Mouse (Mus musculus) kidney, postnatal 0 days (tissue): ENCODE data around the gene Ceacam9. TPM values are rescaled to one million over a fixed set of nuclear protein-coding genes. Genes with fewer than 3 reads are reported as not detected.
A peak's percentile ranks its signal among the peaks of the same experiment; 100 is the strongest.
"Not testable (repeated sequence)": the region's sequence is repeated elsewhere in the genome, so short reads cannot be mapped to it uniquely, and the experiment has no call there.

Experiments used
- ATAC-seq: fragments of 200-750 bp; cut with Nextera tagmentation; replicated peaks from 2 replicates; pipeline ENCODE4 v1.8.0; 2017; ENCODE audit warnings: low read depth, moderate number of reproducible peaks, moderate TSS enrichment, moderate library complexity; ENCODE audit not compliant: low FRiP score
- DNase-seq: peaks from one replicate; pipeline ENCODE4 v3.0.0-alpha.2; 2016; ENCODE audit warnings: low spot score
- H3K27ac ChIP-seq: fragments of 300-500 bp; sonication (generic); 2 replicates; pipeline ENCODE4 v1.5.1; 2014; ENCODE audit warnings: mild to moderate bottlenecking
- H3K27me3 ChIP-seq: fragments of 300-500 bp; sonication (generic); 2 replicates; pipeline ENCODE4 v1.6.1; 2014; ENCODE audit warnings: low read length, mixed read lengths; ENCODE audit not compliant: insufficient read depth
- H3K36me3 ChIP-seq: fragments of 300-500 bp; sonication (generic); 2 replicates; pipeline ENCODE4 v1.6.1; 2014; ENCODE audit warnings: low read length, mixed read lengths; ENCODE audit not compliant: insufficient read depth
- H3K4me1 ChIP-seq: fragments of 300-500 bp; sonication (generic); replicated peaks from 2 replicates; pipeline ENCODE4 v1.6.1; 2014; ENCODE audit warnings: antibody characterized with exemption, low read length, mixed read lengths; ENCODE audit not compliant: insufficient read depth
- H3K4me2 ChIP-seq: fragments of 300-500 bp; sonication (generic); 2 replicates; pipeline ENCODE4 v1.6.1; 2014; ENCODE audit warnings: mild to moderate bottlenecking, low read length, moderate library complexity, mixed read lengths
- H3K4me3 ChIP-seq: fragments of 300-500 bp; sonication (generic); replicated peaks from 2 replicates; pipeline ENCODE4 v1.5.1; 2014; ENCODE audit warnings: low read depth, low read length
- H3K9ac ChIP-seq: fragments of 300-500 bp; sonication (generic); 2 replicates; pipeline ENCODE4 v1.6.1; 2014; ENCODE audit warnings: low read depth, low read length
- H3K9me3 ChIP-seq: fragments of 300-500 bp; sonication (generic); replicated peaks from 2 replicates; pipeline ENCODE4 v1.6.1; 2016; ENCODE audit warnings: low read length, inconsistent platforms, mixed read lengths
- CTCF ChIP-seq: IDR thresholded peaks from 2 replicates; pipeline ENCODE4 v1.5.1; 2016; ENCODE audit warnings: antibody characterized with exemption, low read depth, mild to moderate bottlenecking, moderate library complexity
- WGBS: fragments of 180-500 bp; shearing (Covaris S2); extraction: QIAGEN DNeasy Blood & Tissue Kit; methylation state at CpG from one replicate; pipeline ENCODE4 v1.1.7; 2014; 5-methylcytosine and 5-hydroxymethylcytosine counted together
- polyA plus RNA-seq: library from polyadenylated mRNA; unstranded; fragments of >200 nt; fragmentation: Nextera tagmentation; extraction: Ambion mirVana; gene quantifications from 2 replicates; pipeline ENCODE4 v1.2.1, GENCODE M21; 2015

The Ceacam9 gene
- polyA plus RNA-seq, 1 experiment from 2014 or later = not detected

- no peak for ATAC-seq
- 48% methylated on average over 2 of the region's 2 CpGs for WGBS
- Histone ChIP-seq H3K4me3 (no peak overlapping the region), H3K9me3 (no peaks in the 10 kb centered on the region), H3K36me3 (no peaks in the 10 kb centered on the region), H3K27ac (no peak overlapping the region), H3K4me2 (no peak overlapping the region), H3K9ac (no peak overlapping the region), H3K27me3 (no peaks in the 10 kb centered on the region), H3K4me1 (no peaks in the 10 kb centered on the region)
- TF ChIP-seq CTCF = peak; percentile 68
- peak; percentile 16 for DNase-seq
These were observed 22.7 kb upstream of the Ceacam9 start for GRCm38 (mm10) chr7:16699042-16699441.

- WGBS = 67% methylated on average over 5 of the region's 5 CpGs
- ATAC-seq = no peak
- Histone ChIP-seq H3K27me3 (no peaks in the 10 kb centered on the region), H3K4me3 (no peak overlapping the region), H3K27ac (no peak overlapping the region), H3K4me2 (no peak overlapping the region), H3K4me1 (no peaks in the 10 kb centered on the region), H3K36me3 (no peaks in the 10 kb centered on the region), H3K9me3 (no peaks in the 10 kb centered on the region), H3K9ac (no peak overlapping the region)
- no peak for TF ChIP-seq CTCF
- no peak for DNase-seq
These were observed 21.1 kb upstream of the Ceacam9 start for GRCm38 (mm10) chr7:16700583-16700982.

GRCm38 (mm10) chr7:16706385-16706784 is 15.3 kb upstream of the Ceacam9 start:
- peak; percentile 5 for DNase-seq
- ATAC-seq = no peak
- H3K27me3 ChIP-seq = no peaks in the 10 kb centered on the region
- H3K36me3 ChIP-seq = no peaks in the 10 kb centered on the region
- no peaks in the 10 kb centered on the region for H3K9me3 ChIP-seq
- no peak overlapping the region for H3K9ac ChIP-seq
- no peak overlapping the region for H3K27ac ChIP-seq
- TF ChIP-seq CTCF = no peak
- WGBS = 34% methylated on average over 9 of the region's 9 CpGs
- H3K4me2 ChIP-seq = no peak overlapping the region
- H3K4me1 ChIP-seq = no peaks in the 10 kb centered on the region
- no peak overlapping the region for H3K4me3 ChIP-seq

GRCm38 (mm10) chr7:16708244-16708643 is 13.5 kb upstream of the Ceacam9 start:
- Histone ChIP-seq H3K4me3 (no peak overlapping the region), H3K4me2 (no peak overlapping the region), H3K9me3 (no peaks in the 10 kb centered on the region), H3K9ac (no peak overlapping the region), H3K4me1 (no peaks in the 10 kb centered on the region), H3K27ac (no peak overlapping the region), H3K36me3 (no peaks in the 10 kb centered on the region), H3K27me3 (no peaks in the 10 kb centered on the region)
- ATAC-seq (no peak), DNase-seq (no peak)
- no peak for TF ChIP-seq CTCF
- WGBS = 32% methylated on average over 9 of the region's 9 CpGs

- DNase-seq (no peak), ATAC-seq (no peak)
- Histone ChIP-seq H3K27ac (no peak overlapping the region), H3K9me3 (no peaks in the 10 kb centered on the region), H3K4me3 (no peak overlapping the region), H3K4me2 (no peak overlapping the region), H3K27me3 (no peaks in the 10 kb centered on the region), H3K36me3 (no peaks in the 10 kb centered on the region), H3K9ac (no peak overlapping the region), H3K4me1 (no peaks in the 10 kb centered on the region)
- 78% methylated on average over 5 of the region's 5 CpGs for WGBS
- TF ChIP-seq CTCF = peak; percentile 39; the same call in 1 of the 2 replicates
These were observed 11.1 kb upstream of the Ceacam9 start for GRCm38 (mm10) chr7:16710604-16711003.

GRCm38 (mm10) chr7:16712633-16713415 is 8.9 kb upstream of the Ceacam9 start:
- no peak overlapping the region for H3K4me2 ChIP-seq
- 76% methylated on average over 13 of the region's 13 CpGs for WGBS
- TF ChIP-seq CTCF = peak; percentile 25; the same call in 1 of the 2 replicates
- no peak overlapping the region for H3K27ac ChIP-seq
- H3K4me3 ChIP-seq = no peak overlapping the region
- H3K4me1 ChIP-seq = 0 out of 2 replicates have a peak, but pooled peaks cover 4% of the 10 kb centered on the region
- ATAC-seq (no peak), DNase-seq (no peak)
- no peaks in the 10 kb centered on the region for H3K36me3 ChIP-seq
- no peaks in the 10 kb centered on the region for H3K9me3 ChIP-seq
- H3K9ac ChIP-seq = no peak overlapping the region
- H3K27me3 ChIP-seq = no peaks in the 10 kb centered on the region

GRCm38 (mm10) chr7:16716456-16717152 is 5.1 kb upstream of the Ceacam9 start:
- H3K4me1 ChIP-seq, H3K9me3 ChIP-seq, H3K36me3 ChIP-seq, H3K4me2 ChIP-seq, H3K27ac ChIP-seq, H3K27me3 ChIP-seq, H3K4me3 ChIP-seq, H3K9ac ChIP-seq, ATAC-seq, DNase-seq: not testable (repeated sequence)
- WGBS = 34% methylated on average over 8 of the region's 8 CpGs

GRCm38 (mm10) chr7:16722490-16722889 is 761 bp downstream of the Ceacam9 start:
- H3K4me2 ChIP-seq = not testable (repeated sequence)

More at GRCm38 (mm10) chr7:16722490-16722889, 761 bp downstream of the Ceacam9 start:
- H3K27me3 ChIP-seq, H3K9me3 ChIP-seq, H3K4me1 ChIP-seq, ATAC-seq, H3K4me3 ChIP-seq, H3K36me3 ChIP-seq, H3K9ac ChIP-seq, DNase-seq, H3K27ac ChIP-seq: not testable (repeated sequence)
- WGBS = 78% methylated on average over 3 of the region's 3 CpGs
